Mouse (Mus musculus) thymus, postnatal 25 days (tissue): ENCODE data around the gene Farsb.

Experiments
- DNase-seq: peaks from one replicate; pipeline ENCODE4 v3.0.0; 2022

Gene Farsb

GRCm38 (mm10) chr1:78417154-78417911, 71.4 kb downstream of the Farsb start:
- no peak for DNase-seq

- DNase-seq = no peak
These were observed 74.3 kb downstream of the Farsb start for GRCm38 (mm10) chr1:78414421-78414820.

- no peak for DNase-seq
These were observed 76.0 kb downstream of the Farsb start for GRCm38 (mm10) chr1:78412668-78413067.

GRCm38 (mm10) chr1:78409396-78409795, 79.3 kb downstream of the Farsb start:
- no peak for DNase-seq

GRCm38 (mm10) chr1:78401413-78401812, 87.3 kb downstream of the Farsb start:
- no peak for DNase-seq

GRCm38 (mm10) chr1:78399755-78400154, 88.9 kb downstream of the Farsb start:
- no peak for DNase-seq

- DNase-seq = no peak
These were observed 92.3 kb downstream of the Farsb start for GRCm38 (mm10) chr1:78396320-78396913.

GRCm38 (mm10) chr1:78395737-78396136, 93.0 kb downstream of the Farsb start:
- no peak for DNase-seq

GRCm38 (mm10) chr1:78395191-78395735, 93.4 kb downstream of the Farsb start:
- no peak for DNase-seq

- no peak for DNase-seq
These were observed 99.8 kb downstream of the Farsb start for GRCm38 (mm10) chr1:78388848-78389247.

GRCm38 (mm10) chr1:78387854-78388253, 100.8 kb downstream of the Farsb start:
- DNase-seq = no peak

- DNase-seq = no peak
These were observed 107.7 kb downstream of the Farsb start for GRCm38 (mm10) chr1:78380950-78381349.

GRCm38 (mm10) chr1:78375058-78375457, 113.6 kb downstream of the Farsb start:
- no peak for DNase-seq

GRCm38 (mm10) chr1:78373836-78374235, 114.9 kb downstream of the Farsb start:
- DNase-seq = no peak

GRCm38 (mm10) chr1:78372316-78372715, 116.4 kb downstream of the Farsb start:
- DNase-seq = no peak

- no peak for DNase-seq
These were observed 117.0 kb downstream of the Farsb start for GRCm38 (mm10) chr1:78371569-78372236.

GRCm38 (mm10) chr1:78370121-78370520, 118.6 kb downstream of the Farsb start:
- DNase-seq = no peak
